Mouse (Mus musculus): ENCODE measurements around the gene Umps. TPM values are rescaled to one million over a fixed set of nuclear protein-coding genes. Genes with fewer than 3 reads are reported as not detected.

Gene Umps
- polyA plus RNA-seq, 2 experiments from 2014 or later, result 27.4 to 37.8 TPM

- ATAC-seq, result no peak
Measured at GRCm38 (mm10) chr16:33928788-33929462, 37.9 kb downstream of the Umps start.

GRCm38 (mm10) chr16:33927263-33927824 is 39.5 kb downstream of the Umps start:
- ATAC-seq, result no peak

- ATAC-seq, result no peak
Measured at GRCm38 (mm10) chr16:33923758-33924157, 43.1 kb downstream of the Umps start.

- no peak for ATAC-seq
Measured at GRCm38 (mm10) chr16:33923001-33923316, 43.9 kb downstream of the Umps start.

GRCm38 (mm10) chr16:33922111-33923000 is 44.5 kb downstream of the Umps start:
- no peak for ATAC-seq

- no peak for ATAC-seq
Measured at GRCm38 (mm10) chr16:33921514-33921913, 45.3 kb downstream of the Umps start.

- ATAC-seq, result no peak
Measured at GRCm38 (mm10) chr16:33917926-33918325, 48.9 kb downstream of the Umps start.

- no peak for ATAC-seq
Measured at GRCm38 (mm10) chr16:33917390-33917789, 49.4 kb downstream of the Umps start.

- no peak for ATAC-seq
Measured at GRCm38 (mm10) chr16:33916473-33917251, 50.2 kb downstream of the Umps start.

GRCm38 (mm10) chr16:33914997-33915396 is 51.8 kb downstream of the Umps start:
- ATAC-seq, result no peak

GRCm38 (mm10) chr16:33908239-33908638 is 58.6 kb downstream of the Umps start:
- no peak for ATAC-seq

Other genes with a start within 250 kb of the Umps start
- 1 to 10 TPM in 1 of 2 experiments, under 1 TPM in 1; 0.41 to 1.3 TPM for gene Muc13, start 173.0 kb downstream of the Umps start, polyA plus RNA-seq (2017; shearing (Covaris generic))
- gene Itgb5, start 137.4 kb downstream of the Umps start, polyA plus RNA-seq (2017; shearing (Covaris generic)), result 1 to 10 TPM in 1 of 2 experiments, under 1 TPM in 1; 0.85 to 1.6 TPM

Data from activated CD4-positive, CD25-positive, alpha-beta regulatory T cell, adult 4 months (primary cell).